Mouse (Mus musculus): ENCODE results near the gene Cdc27. TPM values are rescaled to one million over a fixed set of nuclear protein-coding genes. Genes with fewer than 3 reads are reported as not detected.

Cdc27 gene
- 10 to 100 TPM; 44.5 to 49.0 TPM for total RNA-seq (2021)

- peak; percentile 100 for DNase-seq
Measured at GRCm38 (mm10) chr11:104550406-104550974, at the start of gene Cdc27, which contains the start of gene Myl4. Gene Cdc27 (minus strand): TSS chr11:104550620. Gene Myl4 (plus strand): TSS chr11:104550663.

DNA sequence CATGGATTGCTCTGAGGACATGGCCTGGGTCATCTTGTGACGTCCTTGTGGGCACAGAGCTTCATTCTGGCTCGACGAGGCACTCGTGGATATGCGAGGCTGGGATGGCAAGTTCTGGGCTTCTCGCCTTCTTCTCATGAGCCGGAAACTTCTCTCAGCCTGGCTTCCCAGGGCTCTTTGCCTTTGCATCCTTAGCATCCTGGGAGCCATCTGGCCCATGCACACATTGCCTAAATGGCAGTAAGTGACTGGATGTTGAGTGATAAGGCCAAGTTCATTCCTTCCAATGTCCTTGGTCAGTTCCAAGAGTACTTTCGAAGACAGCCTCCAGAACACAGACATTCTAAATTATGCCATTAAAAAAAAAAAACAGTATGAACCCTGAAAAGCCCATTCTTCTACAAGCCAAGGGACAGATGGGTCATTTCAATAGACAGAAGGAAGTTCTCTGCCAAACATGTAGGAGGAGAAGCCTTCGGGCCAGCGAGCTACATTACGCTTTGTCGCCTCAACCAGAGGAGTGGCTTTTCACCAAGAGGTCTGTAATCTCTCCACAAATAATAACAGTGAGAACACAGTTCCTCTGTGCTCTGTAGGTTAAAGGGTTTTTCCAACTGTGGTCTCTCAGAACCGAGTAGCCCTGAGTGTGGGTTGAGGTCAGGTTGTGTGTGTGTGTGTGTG, 49.0 kb upstream of the Cdc27 start:
- DNase-seq, result peak; percentile 35

DNA sequence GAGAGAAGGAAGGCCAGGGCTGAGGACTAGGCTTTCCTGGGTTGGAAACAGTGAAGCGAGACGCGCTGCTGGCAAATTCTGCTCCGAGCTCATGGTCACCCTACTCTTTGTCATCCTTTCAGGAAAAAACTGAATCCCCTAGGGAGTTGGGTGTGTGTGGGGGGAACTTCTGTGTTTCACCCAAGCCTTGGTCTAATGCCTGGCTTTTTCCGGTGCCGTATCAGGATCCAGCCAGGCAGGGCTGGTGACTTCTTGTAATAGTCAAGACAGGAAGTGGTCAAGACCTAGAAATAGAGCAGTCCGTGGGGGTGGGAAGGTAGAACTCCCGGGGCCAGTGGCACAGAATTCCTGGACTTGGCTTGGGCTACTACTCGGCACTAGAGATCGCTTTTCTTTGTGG, 45.9 kb upstream of the Cdc27 start:
- no peak for DNase-seq

DNA sequence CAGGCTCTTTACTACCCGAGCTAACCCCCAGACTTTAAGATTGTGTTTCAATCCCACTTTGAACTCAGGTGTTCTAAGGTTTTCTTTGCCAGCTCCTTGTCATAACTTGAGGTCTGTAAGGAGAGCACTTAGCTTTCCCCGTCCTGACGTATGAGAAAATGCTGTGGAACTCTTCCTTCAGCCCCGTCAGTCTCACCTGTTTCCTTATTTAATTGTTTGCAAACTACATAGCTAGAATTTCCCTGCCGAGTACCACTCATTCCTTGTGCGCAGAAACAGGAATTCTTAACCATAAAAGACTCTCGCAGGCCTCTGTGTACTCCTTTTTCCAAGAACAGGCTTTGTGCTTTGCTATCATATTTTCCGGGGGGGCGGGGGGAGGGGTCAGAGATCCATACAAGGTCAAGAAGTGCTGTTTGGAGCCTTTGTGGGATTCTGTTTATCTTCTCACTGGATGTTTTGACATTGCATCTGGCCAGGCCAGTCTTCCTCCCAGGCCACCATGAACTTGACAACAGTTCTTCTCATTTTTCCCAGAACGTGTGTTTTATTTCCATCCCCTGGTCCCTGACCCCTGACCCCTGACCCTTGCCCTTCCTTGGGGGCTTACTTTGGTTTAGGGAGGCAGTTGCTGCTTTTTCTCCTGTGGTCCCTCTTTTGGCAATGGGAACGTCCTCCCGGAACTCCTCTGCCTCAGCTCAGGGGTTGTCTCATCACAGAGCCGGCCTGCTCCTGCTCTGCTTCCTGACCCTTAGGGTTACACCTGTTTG, 41.8 kb upstream of the Cdc27 start:
- DNase-seq, result no peak

DNA sequence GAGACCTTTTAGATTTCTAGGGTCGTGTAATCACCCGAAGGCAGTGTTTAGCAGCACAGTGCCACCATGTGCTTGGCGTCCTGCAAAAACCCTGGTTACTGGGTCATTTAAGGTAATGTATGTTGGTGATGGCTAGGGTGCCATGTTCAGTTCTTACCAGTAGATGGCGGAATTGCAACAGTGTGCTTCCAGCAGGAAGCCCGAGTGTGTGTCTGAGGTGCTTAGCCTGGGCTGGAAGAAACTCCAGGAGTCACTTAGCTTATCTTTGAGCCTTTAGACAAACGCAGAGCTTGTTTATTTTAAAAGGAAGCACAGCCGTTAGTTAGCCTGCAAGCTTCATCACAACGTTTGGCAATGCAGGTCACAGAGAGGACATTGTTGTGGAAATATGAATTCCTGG, 39.7 kb upstream of the Cdc27 start:
- DNase-seq, result peak; percentile 88

DNA sequence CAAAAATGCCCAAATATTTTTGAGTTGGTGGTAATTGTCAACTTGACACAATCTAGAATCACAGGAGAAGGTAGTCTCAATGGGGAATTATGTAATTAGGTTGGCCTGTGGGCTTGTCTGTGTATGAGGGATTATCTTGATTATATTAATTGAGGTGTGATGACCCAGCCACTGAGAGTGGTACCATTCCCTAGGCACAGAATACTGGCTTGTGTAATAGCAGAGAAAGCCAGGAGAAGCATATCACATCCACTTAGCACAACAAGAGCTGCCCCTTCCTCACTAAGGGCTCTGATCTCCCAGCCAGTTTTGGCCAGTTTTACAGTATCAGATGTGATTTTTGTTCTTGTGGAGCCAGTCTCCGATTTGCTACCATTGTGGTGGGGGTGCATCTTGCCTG, 39.1 kb upstream of the Cdc27 start:
- DNase-seq, result no peak

- DNase-seq, result no peak
Measured at GRCm38 (mm10) chr11:104588513-104588912, 38.1 kb upstream of the Cdc27 start.

- DNase-seq, result no peak
Measured at GRCm38 (mm10) chr11:104587904-104588303, 37.5 kb upstream of the Cdc27 start.

DNA sequence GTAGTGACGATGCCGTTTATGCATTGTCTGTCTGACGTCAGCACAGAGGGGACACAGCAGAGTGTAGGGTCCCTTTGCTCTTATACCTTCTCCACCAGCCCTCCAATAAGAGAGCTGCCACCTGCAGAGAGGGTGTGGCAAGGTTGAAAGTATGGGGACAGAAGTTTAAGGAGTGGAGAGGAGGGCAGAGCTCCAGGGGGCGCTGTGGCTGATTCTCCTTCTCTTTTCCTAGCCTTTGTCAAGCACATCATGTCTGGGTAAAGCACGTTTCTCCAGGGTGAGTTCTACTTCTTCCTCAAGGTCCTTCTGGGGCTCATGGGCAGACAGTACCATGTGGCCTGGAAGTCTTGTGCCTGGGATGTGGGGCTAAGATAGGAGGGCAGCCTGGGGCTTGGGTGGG, 35.1 kb upstream of the Cdc27 start:
- DNase-seq, result no peak

- DNase-seq, result no peak
Measured at GRCm38 (mm10) chr11:104582630-104583364, 32.4 kb upstream of the Cdc27 start.

GRCm38 (mm10) chr11:104582308-104582606, 31.8 kb upstream of the Cdc27 start:
- no peak for DNase-seq

- no peak for DNase-seq
Measured at GRCm38 (mm10) chr11:104581446-104582307, 31.3 kb upstream of the Cdc27 start.

GRCm38 (mm10) chr11:104580606-104581005, 30.2 kb upstream of the Cdc27 start:
- no peak for DNase-seq

- no peak for DNase-seq
Measured at GRCm38 (mm10) chr11:104580091-104580490, 29.7 kb upstream of the Cdc27 start.

DNA sequence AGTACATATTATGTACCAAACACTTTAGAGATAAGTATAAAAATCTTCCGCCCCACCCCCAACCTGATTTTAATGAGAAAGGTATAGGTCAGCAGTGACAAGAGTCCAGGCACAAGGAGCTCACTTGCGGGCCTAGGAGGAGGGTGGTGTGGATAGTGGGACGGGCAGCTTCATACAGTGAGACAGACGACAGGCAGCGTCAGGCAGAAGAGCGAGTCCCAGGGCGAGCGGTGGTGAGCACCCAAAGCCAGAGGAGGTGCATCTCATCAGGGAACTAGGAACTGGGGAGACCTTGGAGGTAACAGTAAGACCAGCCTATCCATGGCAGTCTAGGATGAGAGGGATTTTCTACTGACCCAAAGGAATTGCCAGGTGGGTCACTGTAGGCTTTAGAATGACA, 29.2 kb upstream of the Cdc27 start:
- DNase-seq, result no peak

DNA sequence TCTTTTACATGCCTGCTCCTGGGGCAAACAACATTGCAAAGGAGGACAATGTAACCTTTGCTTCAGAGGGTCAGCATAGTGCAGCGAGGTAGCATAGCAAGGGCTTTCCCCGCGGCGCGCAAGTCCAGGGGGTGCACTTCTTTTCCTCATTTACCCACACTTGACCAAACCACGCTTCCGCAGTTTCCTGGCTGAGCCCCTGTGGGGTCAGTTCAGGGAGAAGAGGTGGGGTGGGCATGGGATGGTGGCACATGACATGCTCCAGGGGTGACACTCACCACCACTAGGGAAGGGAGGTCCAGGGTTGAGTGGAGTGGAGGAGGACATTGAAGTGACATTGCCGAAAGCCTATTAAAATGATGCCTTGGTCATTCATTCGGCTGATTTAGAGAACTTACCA, 28.7 kb upstream of the Cdc27 start:
- no peak for DNase-seq

DNA sequence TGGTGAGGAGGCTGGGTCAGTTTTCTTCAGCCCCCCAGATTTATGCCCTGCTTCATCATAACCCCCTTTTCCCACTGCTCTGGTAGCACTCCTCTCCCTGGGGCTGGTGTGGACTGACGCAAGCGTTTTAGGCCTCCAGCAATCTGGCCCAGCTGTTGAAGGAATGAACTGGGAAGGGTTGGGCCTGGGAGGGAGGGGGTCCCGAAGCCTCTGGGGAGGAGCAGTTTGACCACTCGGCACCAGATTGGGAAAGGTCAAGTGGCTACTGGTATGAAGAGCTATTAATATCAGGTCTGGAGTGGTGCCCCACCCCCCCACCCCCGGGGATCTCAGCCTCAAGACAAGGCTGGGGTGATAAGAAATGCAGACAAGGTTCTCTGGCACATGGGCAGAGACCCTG, 27.7 kb upstream of the Cdc27 start:
- DNase-seq, result peak; percentile 29

DNA sequence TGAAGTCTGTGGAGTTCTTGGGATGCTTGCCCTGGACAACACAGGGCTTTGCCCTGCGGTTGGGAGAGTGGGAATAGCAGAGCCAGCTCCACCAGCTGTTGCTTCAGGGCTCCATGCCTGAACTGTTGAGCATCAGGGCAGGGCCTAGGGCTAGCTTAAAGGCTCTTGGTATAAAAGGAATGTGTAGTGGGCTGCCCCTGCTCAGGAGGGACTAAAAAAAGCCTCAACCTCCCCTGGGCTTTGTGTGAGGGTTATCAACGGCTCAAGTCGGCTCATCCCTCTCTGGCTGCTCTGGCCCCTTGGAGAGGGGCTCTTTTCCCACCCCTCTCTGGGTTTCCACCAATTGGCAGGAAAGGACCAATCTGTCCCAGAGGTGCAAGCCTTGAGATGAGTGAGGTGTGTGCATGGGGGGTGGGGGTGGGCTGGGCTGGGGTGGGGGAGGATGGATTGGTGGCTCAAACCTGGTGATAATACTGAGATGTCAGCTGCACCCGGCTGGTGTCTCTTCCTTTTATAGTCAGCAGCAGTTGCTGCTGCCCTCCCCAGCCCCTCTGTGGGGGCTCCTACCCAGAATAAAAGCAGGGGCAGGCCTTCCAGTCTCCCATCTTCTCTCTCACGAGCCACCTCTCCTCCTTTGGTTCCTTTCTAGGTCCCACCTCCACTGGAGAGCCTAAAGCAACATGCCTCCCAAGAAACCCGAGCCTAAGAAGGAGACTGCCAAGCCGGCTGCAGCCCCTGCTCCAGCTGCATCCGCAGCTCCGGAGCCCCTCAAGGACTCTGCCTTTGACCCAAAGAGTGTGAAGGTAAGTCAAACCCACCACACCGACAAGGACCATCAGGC, 26.6 kb upstream of the Cdc27 start:
- no peak for DNase-seq

- DNase-seq, result no peak
Measured at GRCm38 (mm10) chr11:104572566-104572965, 22.1 kb upstream of the Cdc27 start.

DNA sequence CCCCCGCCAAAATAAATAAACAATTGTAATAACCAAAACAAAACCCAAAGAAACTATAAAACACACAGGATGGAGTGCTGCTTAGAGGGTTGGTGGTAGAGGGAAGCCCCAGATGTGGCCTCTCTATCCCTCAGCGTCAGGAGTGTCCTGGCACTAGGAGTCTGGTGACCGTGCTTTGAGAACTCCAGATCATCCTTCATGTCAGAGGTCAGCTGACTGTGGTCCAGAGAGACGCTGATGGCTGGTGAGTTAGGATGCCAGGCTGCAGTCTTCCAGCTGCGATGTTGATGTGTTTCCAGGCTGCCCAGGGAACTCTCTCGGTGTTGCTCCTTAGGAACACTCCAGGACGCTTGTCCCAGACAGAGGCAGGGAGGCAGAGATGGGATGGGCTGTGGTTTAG, 21.7 kb upstream of the Cdc27 start:
- DNase-seq, result no peak

- peak; percentile 51 for DNase-seq
Measured at GRCm38 (mm10) chr11:104571373-104571772, 21.0 kb upstream of the Cdc27 start.
